Mouse (Mus musculus): ENCODE results near the gene Zbtb34. TPM values are rescaled to one million over a fixed set of nuclear protein-coding genes. Genes with fewer than 3 reads are reported as not detected.
A peak's percentile ranks its signal among the peaks of the same experiment; 100 is the strongest.

The Zbtb34 gene
- polyA plus RNA-seq, 1 experiment from 2014 or later: 11.2 TPM

- Histone ChIP-seq H3K9ac (no peak overlapping the region), H3K4me1 (replicated peaks; ENCODE audit: control insufficient read depth, insufficient read depth, low read length) (peaks cover 20% of the 10 kb centered on the region; the same call in 1 of the 2 replicates), H3K36me3 (replicated peaks; ENCODE audit: control insufficient read depth, insufficient read depth) (no peaks in the 10 kb centered on the region), H3K4me3 (replicated peaks; ENCODE audit: low read length) (no peak overlapping the region), H3K9me3 (ENCODE audit: control insufficient read depth, low read length) (no peaks in the 10 kb centered on the region), H3K27ac (no peak overlapping the region), H3K27me3 (ENCODE audit: control insufficient read depth, insufficient read depth, low read length) (no peaks in the 10 kb centered on the region), H3K4me2 (replicated peaks) (no peak overlapping the region)
- ATAC-seq (ENCODE audit: low FRiP score) (no peak), DNase-seq (ENCODE audit: low spot score) (no peak)
- WGBS: 5% methylated on average over 8 of the region's 8 CpGs
These were observed 8.4 kb upstream of the Zbtb34 start for GRCm38 (mm10) chr2:33439471-33439881.

GRCm38 (mm10) chr2:33438377-33438776 is 7.3 kb upstream of the Zbtb34 start:
- Histone ChIP-seq H3K27ac (no peak overlapping the region), H3K9ac (no peak overlapping the region), H3K27me3 (ENCODE audit: control insufficient read depth, insufficient read depth, low read length) (no peaks in the 10 kb centered on the region), H3K9me3 (ENCODE audit: control insufficient read depth, low read length) (no peaks in the 10 kb centered on the region), H3K4me1 (replicated peaks; ENCODE audit: control insufficient read depth, insufficient read depth, low read length) (peaks cover 20% of the 10 kb centered on the region; the same call in 1 of the 2 replicates), H3K36me3 (replicated peaks; ENCODE audit: control insufficient read depth, insufficient read depth) (no peaks in the 10 kb centered on the region), H3K4me2 (replicated peaks) (no peak overlapping the region), H3K4me3 (replicated peaks; ENCODE audit: low read length) (no peak overlapping the region)
- 24% methylated on average over 2 of the region's 2 CpGs for WGBS
- ATAC-seq (ENCODE audit: low FRiP score): no peak
- DNase-seq (ENCODE audit: low spot score): no peak

DNA sequence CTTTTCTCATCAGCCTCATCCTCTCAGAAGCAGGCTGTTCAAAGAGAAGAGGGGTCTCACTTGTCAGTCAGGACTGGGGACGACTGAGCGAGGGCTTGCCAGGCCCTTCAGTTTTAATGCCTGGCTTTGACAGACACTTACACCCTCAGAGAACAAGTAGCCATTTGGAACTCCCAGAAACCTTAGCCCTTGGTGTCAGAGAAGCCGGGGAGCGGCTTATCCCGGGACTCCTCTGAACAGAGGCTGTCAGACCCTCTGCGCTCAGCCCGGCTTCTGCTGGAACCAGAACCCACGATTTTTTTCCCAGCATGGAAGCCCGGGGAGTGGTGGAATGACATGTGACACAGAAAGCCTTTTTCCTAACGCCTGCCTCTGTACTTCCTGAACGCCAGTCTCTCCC is 6.1 kb upstream of the Zbtb34 start:
- DNase-seq (ENCODE audit: low spot score) (no peak), ATAC-seq (ENCODE audit: low FRiP score) (no peak)
- no peak overlapping the region for H3K4me3 ChIP-seq (replicated peaks; ENCODE audit: low read length)
- H3K9me3 ChIP-seq (ENCODE audit: control insufficient read depth, low read length): no peaks in the 10 kb centered on the region
- H3K4me1 ChIP-seq (replicated peaks; ENCODE audit: control insufficient read depth, insufficient read depth, low read length): peaks cover 20% of the 10 kb centered on the region; the same call in 1 of the 2 replicates
- no peaks in the 10 kb centered on the region for H3K36me3 ChIP-seq (replicated peaks; ENCODE audit: control insufficient read depth, insufficient read depth)
- no peak overlapping the region for H3K27ac ChIP-seq
- no peak overlapping the region for H3K9ac ChIP-seq
- H3K27me3 ChIP-seq (ENCODE audit: control insufficient read depth, insufficient read depth, low read length): no peaks in the 10 kb centered on the region
- no peak overlapping the region for H3K4me2 ChIP-seq (replicated peaks)
- 53% methylated on average over 11 of the region's 11 CpGs for WGBS

- Histone ChIP-seq H3K9ac (peak overlapping the region; percentile 21), H3K4me2 (replicated peaks) (peak overlapping the region; percentile 52), H3K4me1 (replicated peaks; ENCODE audit: control insufficient read depth, insufficient read depth, low read length) (peaks cover 19% of the 10 kb centered on the region; the same call in 1 of the 2 replicates), H3K36me3 (replicated peaks; ENCODE audit: control insufficient read depth, insufficient read depth) (no peaks in the 10 kb centered on the region), H3K9me3 (ENCODE audit: control insufficient read depth, low read length) (no peaks in the 10 kb centered on the region), H3K27ac (peak overlapping the region; percentile 54; the same call in 1 of the 2 replicates), H3K4me3 (replicated peaks; ENCODE audit: low read length) (peak overlapping the region; percentile 12), H3K27me3 (ENCODE audit: control insufficient read depth, insufficient read depth, low read length) (no peaks in the 10 kb centered on the region)
- DNase-seq (ENCODE audit: low spot score) (no peak), ATAC-seq (ENCODE audit: low FRiP score) (0 out of 2 replicates have a peak, but pooled peaks have one; percentile 29)
- WGBS: 6% methylated on average over 16 of the region's 16 CpGs
These were observed 5.0 kb upstream of the Zbtb34 start for GRCm38 (mm10) chr2:33436035-33436580.

DNA sequence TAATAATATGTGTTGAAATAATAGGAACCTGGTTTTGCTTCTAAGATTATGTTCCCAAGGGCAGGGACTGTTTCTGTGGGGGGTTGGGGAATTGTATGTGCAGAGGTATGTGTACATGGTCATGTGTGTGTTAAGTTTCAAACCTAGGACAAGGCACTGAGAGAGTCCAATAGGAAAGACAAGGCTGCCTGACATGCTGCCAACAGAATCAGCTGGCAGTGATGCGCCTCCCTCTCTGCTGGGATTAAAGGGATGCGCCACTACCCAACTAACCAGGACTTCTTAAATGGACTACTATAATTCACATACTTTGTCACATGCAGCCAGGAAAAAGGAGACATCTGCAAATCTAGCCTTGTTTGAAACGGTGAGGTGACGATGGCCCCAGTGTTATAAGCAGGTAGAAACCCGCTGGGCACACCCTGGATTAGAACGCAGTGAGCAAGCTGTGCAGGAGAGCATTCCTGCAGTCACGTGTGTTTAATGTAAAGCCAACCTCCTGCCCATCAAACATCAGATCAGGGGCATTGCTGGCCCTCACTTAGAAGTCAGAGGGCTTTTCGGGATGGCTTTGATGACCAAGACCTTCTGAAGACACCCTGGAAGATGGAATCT is 4.0 kb upstream of the Zbtb34 start:
- no peaks in the 10 kb centered on the region for H3K36me3 ChIP-seq (replicated peaks; ENCODE audit: control insufficient read depth, insufficient read depth)
- 0 out of 2 replicates have a peak overlapping the region, but pooled peaks have one; percentile 21 for H3K9ac ChIP-seq
- no peaks in the 10 kb centered on the region for H3K27me3 ChIP-seq (ENCODE audit: control insufficient read depth, insufficient read depth, low read length)
- H3K4me1 ChIP-seq (replicated peaks; ENCODE audit: control insufficient read depth, insufficient read depth, low read length): peaks cover 17% of the 10 kb centered on the region
- peak overlapping the region; percentile 52; the same call in 1 of the 2 replicates for H3K4me2 ChIP-seq (replicated peaks)
- peak overlapping the region; percentile 54; the same call in 1 of the 2 replicates for H3K27ac ChIP-seq
- no peaks in the 10 kb centered on the region for H3K9me3 ChIP-seq (ENCODE audit: control insufficient read depth, low read length)
- 0 out of 2 replicates have a peak overlapping the region, but pooled peaks have one; percentile 12 for H3K4me3 ChIP-seq (replicated peaks; ENCODE audit: low read length)
- DNase-seq (ENCODE audit: low spot score) (no peak), ATAC-seq (ENCODE audit: low FRiP score) (no peak)
- WGBS: 30% methylated on average over 8 of the region's 8 CpGs

DNA sequence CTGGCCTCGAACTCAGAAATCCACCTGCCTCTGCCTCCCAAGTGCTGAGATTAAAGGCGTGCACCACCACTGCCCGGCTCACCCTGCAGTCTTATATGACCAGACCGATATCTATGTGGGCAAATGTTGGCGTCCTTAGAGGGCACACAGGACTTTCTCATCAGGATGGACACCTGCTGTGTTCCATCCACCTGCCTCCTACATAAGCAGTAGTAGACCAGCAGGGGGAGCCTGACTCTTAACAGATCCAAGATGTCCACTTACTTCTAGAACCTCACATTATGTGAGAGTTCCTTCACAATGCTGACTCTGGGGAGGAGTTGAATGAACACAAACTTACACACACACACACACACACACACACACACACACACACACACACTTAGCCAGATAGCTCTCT is 1.8 kb upstream of the Zbtb34 start:
- peak; percentile 65 for DNase-seq (ENCODE audit: low spot score)
- no peak overlapping the region for H3K4me2 ChIP-seq (replicated peaks)

DNA sequence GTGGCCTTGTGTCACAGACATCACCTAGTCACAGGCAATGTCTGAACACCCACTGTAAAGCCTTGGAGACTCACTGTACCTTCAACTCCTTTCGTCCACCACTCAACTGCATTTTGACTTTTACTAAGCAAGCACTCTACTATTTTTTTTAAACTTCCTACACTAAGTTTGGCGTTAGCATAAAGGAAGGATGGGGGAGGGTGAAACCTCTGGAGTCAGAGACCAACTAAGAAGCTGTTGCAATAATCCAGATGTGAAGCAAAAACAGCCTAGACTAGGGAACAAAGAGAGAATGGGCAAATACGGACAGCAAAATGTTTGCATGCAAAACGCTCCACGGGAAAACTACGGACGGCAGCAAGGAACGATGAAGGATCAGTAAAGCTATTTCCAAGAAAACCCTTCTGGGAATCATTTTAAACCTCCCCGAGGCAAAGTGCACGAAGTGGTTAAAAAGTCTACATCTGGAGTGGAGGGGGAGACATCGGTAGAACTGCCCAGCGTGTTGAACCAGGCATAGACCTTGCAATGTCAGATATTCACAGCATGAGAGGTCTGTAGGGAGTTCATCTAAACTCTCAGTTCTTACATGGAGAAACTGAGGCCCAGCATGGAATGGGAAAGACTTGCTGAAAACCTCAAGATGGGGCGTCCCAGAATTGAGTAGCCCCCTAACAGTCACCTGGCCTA is 898 bp downstream of the Zbtb34 start:
- peak overlapping the region; percentile 62; the same call in 1 of the 2 replicates for H3K27ac ChIP-seq
- H3K4me1 ChIP-seq (replicated peaks; ENCODE audit: control insufficient read depth, insufficient read depth, low read length): peaks cover 24% of the 10 kb centered on the region
- DNase-seq (ENCODE audit: low spot score) (no peak), ATAC-seq (ENCODE audit: low FRiP score) (no peak)
- H3K27me3 ChIP-seq (ENCODE audit: control insufficient read depth, insufficient read depth, low read length): no peaks in the 10 kb centered on the region
- peak overlapping the region; percentile 85 for H3K4me2 ChIP-seq (replicated peaks)
- no peaks in the 10 kb centered on the region for H3K9me3 ChIP-seq (ENCODE audit: control insufficient read depth, low read length)
- peaks cover 16% of the 10 kb centered on the region for H3K36me3 ChIP-seq (replicated peaks; ENCODE audit: control insufficient read depth, insufficient read depth)
- H3K4me3 ChIP-seq (replicated peaks; ENCODE audit: low read length): peak overlapping the region; percentile 97
- peak overlapping the region; percentile 95 for H3K9ac ChIP-seq
- 7% methylated on average over 13 of the region's 13 CpGs for WGBS

More for the DNA sequence above, 1.8 kb upstream of the Zbtb34 start:
- WGBS: 56% methylated on average over 5 of the region's 5 CpGs
- H3K27me3 ChIP-seq (ENCODE audit: control insufficient read depth, insufficient read depth, low read length): no peaks in the 10 kb centered on the region
- H3K27ac ChIP-seq: no peak overlapping the region
- H3K9ac ChIP-seq: no peak overlapping the region
- no peaks in the 10 kb centered on the region for H3K9me3 ChIP-seq (ENCODE audit: control insufficient read depth, low read length)
- ATAC-seq (ENCODE audit: low FRiP score): no peak
- peaks cover 1% of the 10 kb centered on the region; the same call in 1 of the 2 replicates for H3K36me3 ChIP-seq (replicated peaks; ENCODE audit: control insufficient read depth, insufficient read depth)
- peaks cover 35% of the 10 kb centered on the region for H3K4me1 ChIP-seq (replicated peaks; ENCODE audit: control insufficient read depth, insufficient read depth, low read length)
- no peak overlapping the region for H3K4me3 ChIP-seq (replicated peaks; ENCODE audit: low read length)

DNA sequence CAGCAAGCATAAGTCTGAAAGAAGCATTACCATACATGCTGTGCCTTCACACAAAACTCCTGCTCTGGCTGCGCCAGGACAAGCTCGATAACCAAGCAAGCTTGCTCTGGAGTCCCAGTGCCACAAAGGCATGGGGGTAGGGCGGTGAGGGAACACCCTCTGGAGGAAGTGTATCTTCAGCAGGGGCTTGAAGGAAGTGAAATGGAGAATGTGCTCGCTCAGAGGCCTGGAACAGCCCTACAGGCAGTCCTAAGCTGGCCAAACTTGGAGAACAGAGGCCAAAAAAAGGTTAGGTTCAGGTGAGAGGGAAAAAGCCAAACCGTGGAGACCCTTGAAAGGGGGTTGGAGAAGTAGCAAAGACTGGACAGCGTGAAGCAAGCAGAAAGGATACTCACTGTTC is 1.8 kb downstream of the Zbtb34 start:
- WGBS: 48% methylated on average over 6 of the region's 6 CpGs
- Histone ChIP-seq H3K4me3 (replicated peaks; ENCODE audit: low read length) (peak overlapping the region; percentile 97; the same call in 1 of the 2 replicates), H3K27ac (no peak overlapping the region), H3K36me3 (replicated peaks; ENCODE audit: control insufficient read depth, insufficient read depth) (peaks cover 16% of the 10 kb centered on the region), H3K9ac (no peak overlapping the region), H3K4me2 (replicated peaks) (peak overlapping the region; percentile 85), H3K9me3 (ENCODE audit: control insufficient read depth, low read length) (no peaks in the 10 kb centered on the region), H3K4me1 (replicated peaks; ENCODE audit: control insufficient read depth, insufficient read depth, low read length) (peaks cover 24% of the 10 kb centered on the region), H3K27me3 (ENCODE audit: control insufficient read depth, insufficient read depth, low read length) (no peaks in the 10 kb centered on the region)
- DNase-seq (ENCODE audit: low spot score) (no peak), ATAC-seq (ENCODE audit: low FRiP score) (no peak)
